Mouse (Mus musculus) neural tube, embryonic 14.5 days (tissue): Measurements from ENCODE around the gene Sfxn1. TPM values are rescaled to one million over a fixed set of nuclear protein-coding genes. Genes with fewer than 3 reads are reported as not detected.

Experiments used
- ATAC-seq: fragments of 200-750 bp; cut with Nextera tagmentation; 2 replicates; pipeline ENCODE4 v1.8.0; 2017; ENCODE audit warnings: low read depth, mild to moderate bottlenecking, moderate TSS enrichment, moderate library complexity
- H3K27ac ChIP-seq: fragments of 300-500 bp; sonication (generic); 2 replicates; pipeline ENCODE4 v1.5.1; 2014; ENCODE audit warnings: low read depth, mild to moderate bottlenecking, control low read depth, low read length, moderate library complexity, mixed read lengths
- H3K27me3 ChIP-seq: fragments of 300-500 bp; sonication (generic); 2 replicates; pipeline ENCODE4 v1.6.1; 2014; ENCODE audit warnings: low read length; ENCODE audit not compliant: control insufficient read depth, insufficient read depth
- H3K36me3 ChIP-seq: fragments of 300-500 bp; sonication (generic); 2 replicates; pipeline ENCODE4 v1.6.1; 2014; ENCODE audit warnings: low read length, mixed read lengths; ENCODE audit not compliant: control insufficient read depth, insufficient read depth
- H3K4me1 ChIP-seq: fragments of 300-500 bp; sonication (generic); 2 replicates; pipeline ENCODE4 v1.6.1; 2014; ENCODE audit warnings: low read length; ENCODE audit not compliant: control insufficient read depth, insufficient read depth
- H3K4me2 ChIP-seq: fragments of 300-500 bp; sonication (generic); 2 replicates; pipeline ENCODE4 v1.6.1; 2014; ENCODE audit warnings: mild to moderate bottlenecking, low read depth, low read length, control low read depth
- H3K4me3 ChIP-seq: fragments of 300-500 bp; sonication (generic); 2 replicates; pipeline ENCODE4 v1.5.1; 2014; ENCODE audit warnings: low read depth, low read length, control low read depth, mixed read lengths
- H3K9ac ChIP-seq: fragments of 300-500 bp; sonication (generic); replicated peaks from 2 replicates; pipeline ENCODE4 v1.6.1; 2014; ENCODE audit warnings: low read depth, mild to moderate bottlenecking, control low read depth, low read length, mixed read lengths
- H3K9me3 ChIP-seq: fragments of 300-500 bp; sonication (generic); 2 replicates; pipeline ENCODE4 v1.6.1; 2016; ENCODE audit warnings: low read length; ENCODE audit not compliant: control insufficient read depth
- WGBS: fragments of 180-500 bp; shearing (Covaris S2); extraction: QIAGEN DNeasy Blood & Tissue Kit; methylation state at CpG from one replicate; pipeline ENCODE4 v1.1.7; 2014; 5-methylcytosine and 5-hydroxymethylcytosine counted together
- polyA plus RNA-seq: library from polyadenylated mRNA; unstranded; fragments of >200 nt; fragmentation: Nextera tagmentation; extraction: Ambion mirVana; gene quantifications from 2 replicates; pipeline ENCODE4 v1.2.1, GENCODE M21; 2014

Sfxn1 gene
- 74.5 and 86.2 TPM in 2 replicates for polyA plus RNA-seq

DNA sequence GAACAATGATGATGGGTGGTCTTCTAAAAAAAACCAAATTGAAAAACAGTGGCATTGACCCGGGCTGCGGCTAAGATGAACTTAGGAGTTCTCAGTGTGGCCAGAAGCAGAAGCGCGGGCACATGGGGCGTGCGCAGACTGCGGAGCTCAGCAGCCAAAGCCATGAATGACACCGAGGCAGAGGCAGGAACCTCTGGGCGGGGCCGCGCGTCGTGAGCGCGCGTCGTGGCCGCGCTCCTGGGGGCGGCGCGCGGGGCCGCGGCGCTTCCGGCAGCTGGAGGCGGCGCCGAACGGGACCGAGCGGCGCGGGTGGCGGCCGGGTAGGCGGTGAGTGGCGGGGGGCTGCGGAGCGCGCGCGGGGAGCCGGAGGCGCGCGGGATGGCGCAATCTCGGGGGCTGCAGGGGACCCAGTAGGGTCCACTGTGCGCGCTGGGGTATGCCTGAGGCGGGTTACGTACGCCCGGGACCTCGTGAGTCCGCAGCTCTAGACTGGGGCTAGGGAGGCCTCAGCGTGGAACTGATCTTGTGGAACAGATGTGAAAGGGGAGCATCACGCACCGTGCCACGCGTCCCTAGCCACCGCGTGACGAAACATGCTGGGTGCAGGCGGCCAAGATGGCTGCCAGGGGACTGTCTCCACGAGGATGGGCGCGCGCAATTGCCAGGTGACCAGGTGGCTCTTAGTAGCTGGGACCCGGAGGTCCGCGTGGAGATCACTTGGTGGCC lies at the start of gene Sfxn1:
Sfxn1 (plus strand) TSS at position 264 of the 726 bp plus-strand sequence.
- ATAC-seq: peak; percentile 92
- Histone ChIP-seq H3K36me3 (no peaks in the 10 kb centered on the region), H3K4me1 (peaks cover 6% of the 10 kb centered on the region; the same call in 1 of the 2 replicates), H3K9me3 (no peaks in the 10 kb centered on the region), H3K27ac (peak within 1 kb of the TSS; percentile 82), H3K4me2 (peak within 1 kb of the TSS; percentile 68), H3K9ac (peak within 1 kb of the TSS; percentile 84), H3K4me3 (peak within 1 kb of the TSS; percentile 74), H3K27me3 (no peaks in the 10 kb centered on the region)
- under 1% methylated on average over 65 of the region's 74 CpGs for WGBS

DNA sequence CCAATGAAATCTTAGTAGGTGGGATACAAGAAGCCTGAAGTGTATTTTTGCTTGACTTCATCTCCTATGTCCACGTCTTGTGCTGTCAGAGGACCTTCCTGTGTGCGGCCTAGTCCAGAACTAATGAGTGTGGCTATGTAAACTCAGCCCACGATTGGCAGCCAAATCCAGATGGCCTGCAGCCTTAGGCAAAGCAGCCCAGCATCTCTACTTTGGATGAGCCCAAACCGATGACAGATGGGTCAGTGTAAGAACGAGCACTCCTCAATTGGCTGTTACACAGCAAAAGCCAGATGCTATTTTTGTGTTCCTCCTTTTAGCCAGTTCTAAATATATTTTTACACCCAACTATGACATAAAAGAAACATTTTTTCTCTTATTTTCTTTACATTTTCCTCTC lies 48.4 kb upstream of the Sfxn1 start:
- H3K36me3 ChIP-seq: no peaks in the 10 kb centered on the region
- no peak for ATAC-seq
- no peaks in the 10 kb centered on the region for H3K9me3 ChIP-seq
- H3K27ac ChIP-seq: no peak overlapping the region
- WGBS: 55% methylated on average over 5 of the region's 5 CpGs
- no peak overlapping the region for H3K9ac ChIP-seq
- H3K4me3 ChIP-seq: no peak overlapping the region
- H3K4me1 ChIP-seq: no peaks in the 10 kb centered on the region
- H3K4me2 ChIP-seq: no peak overlapping the region
- H3K27me3 ChIP-seq: no peaks in the 10 kb centered on the region

DNA sequence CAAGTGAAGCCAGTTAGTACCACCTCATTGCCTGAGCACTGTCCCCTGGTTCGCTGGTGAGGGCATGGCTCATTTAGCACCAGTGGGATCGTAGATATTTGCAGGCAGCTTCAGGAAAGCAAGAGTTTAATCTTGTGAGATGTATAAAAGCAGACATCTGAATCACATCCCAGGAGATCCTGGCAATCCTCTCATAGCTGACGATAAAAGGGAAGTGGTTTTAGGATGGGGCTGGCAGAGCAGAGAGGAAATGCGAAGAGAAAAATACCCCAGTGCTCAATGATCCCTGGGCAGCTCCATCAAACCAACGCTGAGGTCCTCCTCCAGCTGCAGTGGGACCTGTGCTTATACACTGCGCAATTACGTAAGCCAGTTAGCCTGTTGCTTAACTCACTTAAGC lies 44.6 kb upstream of the Sfxn1 start:
- Histone ChIP-seq H3K9ac (no peak overlapping the region), H3K27me3 (no peaks in the 10 kb centered on the region), H3K4me2 (no peak overlapping the region), H3K9me3 (no peaks in the 10 kb centered on the region), H3K4me1 (no peaks in the 10 kb centered on the region), H3K36me3 (no peaks in the 10 kb centered on the region), H3K4me3 (no peak overlapping the region), H3K27ac (no peak overlapping the region)
- no peak for ATAC-seq
- 67% methylated on average over 7 of the region's 7 CpGs for WGBS

DNA sequence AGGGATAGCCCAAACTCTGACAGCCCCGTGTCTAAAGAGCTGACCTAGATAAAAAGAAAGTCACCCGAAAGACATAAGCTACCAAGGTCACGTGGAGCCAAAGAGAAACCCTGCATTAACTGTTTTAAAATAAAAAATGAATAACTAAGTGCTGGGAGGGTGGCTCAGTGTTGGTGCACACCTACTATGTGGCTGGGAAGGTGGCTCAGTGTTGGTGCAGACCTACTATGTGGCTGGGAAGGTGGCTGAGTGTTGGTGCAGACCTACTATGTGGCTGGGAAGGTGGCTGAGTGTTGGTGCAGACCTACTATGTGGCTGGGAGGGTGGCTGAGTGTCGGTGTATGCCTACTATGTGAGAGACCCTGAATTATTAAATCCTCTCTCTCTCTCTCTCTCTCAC lies 38.0 kb upstream of the Sfxn1 start:
- Histone ChIP-seq H3K4me1 (no peaks in the 10 kb centered on the region), H3K4me2 (no peak overlapping the region), H3K36me3 (no peaks in the 10 kb centered on the region), H3K9ac (no peak overlapping the region), H3K4me3 (no peak overlapping the region), H3K27ac (no peak overlapping the region), H3K9me3 (no peaks in the 10 kb centered on the region), H3K27me3 (no peaks in the 10 kb centered on the region)
- WGBS: 81% methylated on average over 4 of the region's 4 CpGs
- ATAC-seq: no peak

DNA sequence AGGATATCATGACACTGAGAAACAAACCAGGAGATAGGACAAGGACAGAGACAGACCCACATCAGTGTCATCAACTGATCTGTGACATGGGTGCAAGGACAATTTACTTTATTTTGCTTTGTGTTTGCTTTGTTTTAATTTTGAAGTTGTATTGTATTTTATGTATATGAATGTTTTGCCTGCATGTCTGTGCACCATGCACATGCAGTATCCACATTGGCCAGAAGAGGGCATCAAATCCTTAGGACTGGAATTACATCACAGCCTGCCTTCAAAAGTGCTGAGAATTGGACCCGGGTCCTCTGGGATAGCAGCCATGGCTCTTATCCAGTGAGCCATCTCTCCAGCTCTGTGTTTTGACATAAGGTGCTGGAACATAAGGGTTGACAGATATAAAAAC lies 36.1 kb upstream of the Sfxn1 start:
- whole genome bisulfite sequencing: 78% methylated on average over 1 of the region's 1 CpGs
- H3K27ac ChIP-seq: no peak overlapping the region

DNA sequence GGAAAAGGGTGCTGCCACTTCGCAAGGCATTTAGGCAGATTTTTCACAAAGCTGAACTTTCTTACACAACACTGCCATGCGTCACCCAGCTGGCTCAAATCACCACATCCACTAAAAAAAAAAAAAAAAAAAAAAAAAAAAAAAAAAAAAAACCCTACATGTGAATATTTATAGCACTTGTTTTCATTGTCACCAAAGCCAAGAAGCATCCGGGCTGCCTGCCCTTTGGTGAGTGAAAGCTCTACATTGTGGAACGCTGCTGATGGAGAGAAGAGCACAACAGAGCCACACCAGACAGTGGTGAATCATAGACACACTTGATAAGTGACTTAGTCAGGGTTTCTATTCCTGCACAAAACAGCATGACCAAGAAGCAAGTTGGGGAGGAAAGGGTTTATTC lies 33.7 kb upstream of the Sfxn1 start:
- WGBS: 80% methylated on average over 4 of the region's 4 CpGs
- ATAC-seq: no peak
- no peaks in the 10 kb centered on the region for H3K36me3 ChIP-seq
- H3K4me1 ChIP-seq: no peaks in the 10 kb centered on the region
- no peak overlapping the region for H3K9ac ChIP-seq
- no peak overlapping the region for H3K4me3 ChIP-seq
- H3K27ac ChIP-seq: no peak overlapping the region
- H3K27me3 ChIP-seq: no peaks in the 10 kb centered on the region
- no peak overlapping the region for H3K4me2 ChIP-seq
- no peaks in the 10 kb centered on the region for H3K9me3 ChIP-seq

More for the DNA sequence above, 36.1 kb upstream of the Sfxn1 start:
- Histone ChIP-seq H3K4me2 (no peak overlapping the region), H3K9ac (no peak overlapping the region), H3K4me3 (no peak overlapping the region), H3K9me3 (no peaks in the 10 kb centered on the region), H3K36me3 (no peaks in the 10 kb centered on the region), H3K27me3 (no peaks in the 10 kb centered on the region), H3K4me1 (no peaks in the 10 kb centered on the region)
- no peak for ATAC-seq

DNA sequence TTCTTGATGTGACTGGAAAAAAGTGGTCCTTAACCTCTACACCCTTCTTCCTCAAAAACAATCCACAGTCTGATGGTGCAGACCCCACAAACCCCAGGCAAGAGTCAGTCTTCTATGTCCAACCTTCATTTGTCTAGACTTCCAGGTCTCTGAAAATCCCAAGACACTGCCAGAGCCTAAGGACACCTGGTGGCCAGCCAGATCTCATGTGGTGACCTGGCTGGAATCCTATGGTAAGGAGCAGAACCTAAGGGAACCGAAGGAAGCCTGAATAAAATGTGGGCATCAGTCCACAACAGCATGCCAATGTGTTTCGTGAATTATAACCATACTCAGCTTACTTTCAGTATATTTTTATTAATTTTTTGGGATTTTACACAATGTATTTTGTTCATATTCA lies 31.4 kb upstream of the Sfxn1 start:
- Histone ChIP-seq H3K4me1 (no peaks in the 10 kb centered on the region), H3K9ac (no peak overlapping the region), H3K9me3 (no peaks in the 10 kb centered on the region), H3K4me3 (no peak overlapping the region), H3K4me2 (no peak overlapping the region), H3K27me3 (no peaks in the 10 kb centered on the region), H3K27ac (no peak overlapping the region), H3K36me3 (no peaks in the 10 kb centered on the region)
- no peak for ATAC-seq
- whole genome bisulfite sequencing: 93% methylated on average over 2 of the region's 2 CpGs

DNA sequence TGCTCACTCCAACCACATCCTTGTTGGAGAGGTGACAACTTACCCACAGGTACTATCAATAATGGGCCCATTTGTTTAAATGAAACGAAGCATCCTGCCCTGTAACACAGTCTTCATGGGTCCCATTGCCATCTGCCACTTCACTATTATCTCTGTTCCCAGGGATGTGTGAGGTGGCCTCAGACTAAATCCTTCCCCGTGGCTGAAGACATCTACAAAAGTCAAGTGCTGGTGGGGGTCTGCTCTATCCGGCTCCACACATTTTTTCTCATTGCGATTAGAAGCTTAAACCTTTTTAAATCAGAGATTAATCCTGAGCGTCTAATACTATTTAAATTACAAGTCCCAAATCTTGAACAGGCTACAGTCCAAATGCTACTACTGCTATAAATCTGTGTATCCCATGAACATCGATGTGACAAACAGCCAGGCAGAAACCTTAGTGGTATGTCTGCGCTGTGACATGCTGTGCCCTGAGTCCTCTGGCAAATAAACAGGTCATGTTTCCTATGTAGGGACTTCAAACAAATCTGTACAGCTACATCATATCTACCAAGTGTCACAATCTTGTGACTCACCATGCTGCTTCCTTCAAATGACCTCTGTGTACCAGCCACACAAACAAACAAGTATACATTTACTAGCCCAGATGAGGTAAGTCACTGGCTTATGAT lies 22.9 kb upstream of the Sfxn1 start:
- Histone ChIP-seq H3K27me3 (no peaks in the 10 kb centered on the region), H3K4me1 (no peaks in the 10 kb centered on the region), H3K4me2 (no peak overlapping the region), H3K36me3 (no peaks in the 10 kb centered on the region), H3K4me3 (no peak overlapping the region), H3K9ac (no peak overlapping the region), H3K27ac (no peak overlapping the region), H3K9me3 (no peaks in the 10 kb centered on the region)
- no peak for ATAC-seq
- WGBS: 82% methylated on average over 7 of the region's 7 CpGs

DNA sequence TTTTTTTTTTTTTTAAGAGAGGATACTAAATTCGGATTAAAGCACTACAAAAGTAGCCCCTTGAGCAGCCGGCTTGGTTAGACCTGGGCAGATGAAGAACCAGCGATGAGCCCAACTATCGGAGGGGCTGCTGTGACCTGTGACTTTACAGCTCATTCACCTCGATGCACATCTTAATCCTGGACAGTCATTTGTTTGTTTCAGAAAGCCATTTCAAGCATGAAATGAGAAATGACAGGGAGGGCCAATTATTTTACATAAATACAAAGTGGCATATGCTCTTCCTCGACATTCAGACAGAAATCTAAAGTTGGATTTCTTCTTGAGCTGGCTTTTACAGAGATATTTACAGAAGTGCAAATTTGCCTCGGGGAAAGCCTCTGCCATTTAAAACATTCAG lies 20.0 kb upstream of the Sfxn1 start:
- 0 out of 2 replicates have a peak, but pooled peaks cover 2% of the 10 kb centered on the region for H3K27me3 ChIP-seq
- no peak for ATAC-seq
- WGBS: 64% methylated on average over 7 of the region's 7 CpGs
- no peak overlapping the region for H3K4me3 ChIP-seq
- H3K4me1 ChIP-seq: peaks cover 8% of the 10 kb centered on the region; the same call in 1 of the 2 replicates
- no peaks in the 10 kb centered on the region for H3K36me3 ChIP-seq
- no peak overlapping the region for H3K4me2 ChIP-seq
- H3K9me3 ChIP-seq: no peaks in the 10 kb centered on the region
- H3K9ac ChIP-seq: no peak overlapping the region
- H3K27ac ChIP-seq: no peak overlapping the region
